Mouse (Mus musculus) CD4-positive, CD25-positive, alpha-beta regulatory T cell (primary cell): ENCODE data around the gene Gm20547. TPM values are rescaled to one million over a fixed set of nuclear protein-coding genes. Genes with fewer than 3 reads are reported as not detected.

ENCODE experiments used
- polyA plus RNA-seq: library from polyadenylated mRNA; unstranded; fragments of 100-300 nt; shearing (Covaris generic); gene quantifications from one replicate; pipeline ENCODE4 v1.2.1, GENCODE M21; 2017

Gm20547 gene
- 0.07 TPM for polyA plus RNA-seq

GRCm38 (mm10) chr17:34881683-34882310 lies at the start of gene Gm20547:
TSS of gene Gm20547 (minus strand) at chr17:34882042.

GRCm38 (mm10) chr17:34931061-34931734 lies 49.4 kb upstream of the Gm20547 start, which contains the start of gene Neu1:
TSS of gene Neu1 (plus strand) at chr17:34931253.

GRCm38 (mm10) chr17:34913930-34914665 lies 32.3 kb upstream of the Gm20547 start, which contains the start of gene Slc44a4:
TSS of gene Slc44a4 (plus strand) at chr17:34914466.

GRCm38 (mm10) chr17:34898160-34898586 lies 16.3 kb upstream of the Gm20547 start, which contains the start of the genes C2 and Ehmt2:
TSS of gene C2 (minus strand) at chr17:34898265.
TSS of gene Ehmt2 (plus strand) at chr17:34898469.

GRCm38 (mm10) chr17:34879336-34879879 lies 2.4 kb downstream of the Gm20547 start, which contains the start of gene Zbtb12:
TSS of gene Zbtb12 (plus strand) at chr17:34879483.

GRCm38 (mm10) chr17:34862416-34863081 lies 19.3 kb downstream of the Gm20547 start, which contains the start of gene Cfb:
TSS of gene Cfb (minus strand) at chr17:34862518.

GRCm38 (mm10) chr17:34849722-34850516 lies 31.9 kb downstream of the Gm20547 start, which contains the start of the genes Skiv2l and Nelfe:
TSS of gene Skiv2l (minus strand) at chr17:34850210.
TSS of gene Nelfe (plus strand) at chr17:34850391.

GRCm38 (mm10) chr17:34836856-34837221 lies 45.0 kb downstream of the Gm20547 start, which contains the start of the genes Stk19 and Dxo:
TSS of gene Stk19 (minus strand) at chr17:34836945.
TSS of gene Dxo (plus strand) at chr17:34837019.

Other genes with a start within 250 kb of the Gm20547 start
- gene Fkbpl, start 237.3 kb downstream of the Gm20547 start, polyA plus RNA-seq: 5.5 TPM
- 78.5 TPM for gene Atf6b, start 234.9 kb downstream of the Gm20547 start, polyA plus RNA-seq
- gene Tnxb, start 211.5 kb downstream of the Gm20547 start, polyA plus RNA-seq: not detected
- not detected for gene C4b, start 138.2 kb downstream of the Gm20547 start, polyA plus RNA-seq
- gene Cyp21a1, start 77.5 kb downstream of the Gm20547 start, polyA plus RNA-seq: not detected
- 31.8 TPM for gene Stk19, start 45.1 kb downstream of the Gm20547 start, polyA plus RNA-seq
- gene Dxo, start 45.0 kb downstream of the Gm20547 start, polyA plus RNA-seq: 78.8 TPM
- gene Skiv2l, start 31.8 kb downstream of the Gm20547 start, polyA plus RNA-seq: 126 TPM
- gene Nelfe, start 31.7 kb downstream of the Gm20547 start, polyA plus RNA-seq: 47.9 TPM
- 0.91 TPM for gene Cfb, start 19.5 kb downstream of the Gm20547 start, polyA plus RNA-seq
- gene Zbtb12, start 2.6 kb downstream of the Gm20547 start, polyA plus RNA-seq: 0.36 TPM
- gene C2, start 16.2 kb upstream of the Gm20547 start, polyA plus RNA-seq: 2.6 TPM
- 69.4 TPM for gene Ehmt2, start 16.4 kb upstream of the Gm20547 start, polyA plus RNA-seq
- gene Slc44a4, start 32.4 kb upstream of the Gm20547 start, polyA plus RNA-seq: not detected
- gene Neu1, start 49.2 kb upstream of the Gm20547 start, polyA plus RNA-seq: 75.2 TPM
- 15.6 TPM for gene Hspa1b, start 77.2 kb upstream of the Gm20547 start, polyA plus RNA-seq
- gene Gm20481, start 87.9 kb upstream of the Gm20547 start, polyA plus RNA-seq: not detected
- gene Hspa1a, start 90.1 kb upstream of the Gm20547 start, polyA plus RNA-seq: 2.8 TPM
- gene Hspa1l, start 90.7 kb upstream of the Gm20547 start, polyA plus RNA-seq: not detected
- 81.8 TPM for gene Lsm2, start 99.8 kb upstream of the Gm20547 start, polyA plus RNA-seq
- gene Vars, start 118.9 kb upstream of the Gm20547 start, polyA plus RNA-seq: 174 TPM
- 0.18 TPM for gene Vwa7, start 134.5 kb upstream of the Gm20547 start, polyA plus RNA-seq
- 0.81 TPM for gene Sapcd1, start 146.0 kb upstream of the Gm20547 start, polyA plus RNA-seq
- 1.2 TPM for gene Msh5, start 164.7 kb upstream of the Gm20547 start, polyA plus RNA-seq
- 479 TPM for gene Clic1, start 167.9 kb upstream of the Gm20547 start, polyA plus RNA-seq
- gene Ddah2, start 177.0 kb upstream of the Gm20547 start, polyA plus RNA-seq: 1.2 TPM
- not detected for gene Ly6g6c, start 183.3 kb upstream of the Gm20547 start, polyA plus RNA-seq
- gene Mpig6b, start 184.1 kb upstream of the Gm20547 start, polyA plus RNA-seq: not detected
- not detected for gene Ly6g6e, start 194.9 kb upstream of the Gm20547 start, polyA plus RNA-seq
- not detected for gene Ly6g6d, start 196.0 kb upstream of the Gm20547 start, polyA plus RNA-seq
- not detected for gene Ly6g6f, start 203.6 kb upstream of the Gm20547 start, polyA plus RNA-seq
- gene Abhd16a, start 207.2 kb upstream of the Gm20547 start, polyA plus RNA-seq: 66.3 TPM
- not detected for gene Ly6g5c, start 226.2 kb upstream of the Gm20547 start, polyA plus RNA-seq
- gene Ly6g5b, start 233.4 kb upstream of the Gm20547 start, polyA plus RNA-seq: 1.1 TPM
- 52.4 TPM for gene Gpank1, start 239.4 kb upstream of the Gm20547 start, polyA plus RNA-seq
- 244 TPM for gene Csnk2b, start 240.0 kb upstream of the Gm20547 start, polyA plus RNA-seq
- 3.3 TPM for gene D17H6S53E, start 244.3 kb upstream of the Gm20547 start, polyA plus RNA-seq